Mouse (Mus musculus): ENCODE measurements at regions not wholly inside any gene's neighbourhood (a gene's known extent, or its start where the extent isn't known, plus 50 kb on each side); places are given as distances from the start of the nearest gene placed in this dataset.

DNA sequence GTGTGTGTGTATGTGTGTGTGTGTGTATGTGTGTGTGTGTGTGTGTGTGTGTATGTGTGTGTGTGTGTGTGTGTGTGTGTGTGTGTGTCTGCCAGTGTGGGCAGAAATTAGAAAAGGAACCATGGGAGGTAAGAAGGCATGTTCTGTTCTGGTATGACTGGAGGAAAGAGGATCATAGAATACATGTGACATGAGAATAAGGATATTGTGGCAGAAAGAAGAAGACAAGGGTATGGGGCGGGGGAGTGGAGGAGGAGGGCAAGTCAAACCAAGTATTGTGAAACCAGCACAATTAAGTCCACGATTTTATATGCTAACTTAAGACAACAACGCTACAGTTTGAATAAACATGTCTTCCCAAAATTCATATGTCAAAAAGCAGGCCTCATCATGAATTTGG lies 117.4 kb upstream of the Ankrd55 start:
- Histone ChIP-seq H3K27ac (ENCODE audit: insufficient read depth, low read length) (no peak overlapping the region), H3K4me3 (ENCODE audit: low read depth, low read length) (no peak overlapping the region), H3K9ac (ENCODE audit: low read depth, poor library complexity, severe bottlenecking) (no peak overlapping the region), H3K36me3 (ENCODE audit: control insufficient read depth, insufficient read depth, low read length, poor library complexity, severe bottlenecking) (no peaks in the 10 kb centered on the region), H3K4me1 (ENCODE audit: control insufficient read depth, insufficient read depth, low read length) (no peaks in the 10 kb centered on the region), H3K27me3 (ENCODE audit: control insufficient read depth, insufficient read depth, low read length, poor library complexity, severe bottlenecking) (no peaks in the 10 kb centered on the region), H3K9me3 (replicated peaks; ENCODE audit: control insufficient read depth, insufficient read depth, low read length, poor library complexity, severe bottlenecking) (no peaks in the 10 kb centered on the region)
- TF ChIP-seq CTCF (IDR thresholded peaks at IDR 0.05; ENCODE audit: low read depth, low read length) (no peak), EP300 (IDR thresholded peaks at IDR 0.05; ENCODE audit: insufficient read depth, low read depth, low read length) (no peak), POLR2A (IDR thresholded peaks at IDR 0.05; ENCODE audit: insufficient read depth, low read length) (no peak)

- Histone ChIP-seq H3K9me3 (replicated peaks; ENCODE audit: control insufficient read depth, insufficient read depth, low read length, poor library complexity, severe bottlenecking) (no peaks in the 10 kb centered on the region), H3K27me3 (ENCODE audit: control insufficient read depth, insufficient read depth, low read length, poor library complexity, severe bottlenecking) (no peaks in the 10 kb centered on the region), H3K9ac (ENCODE audit: low read depth, poor library complexity, severe bottlenecking) (no peak overlapping the region), H3K27ac (ENCODE audit: insufficient read depth, low read length) (no peak overlapping the region), H3K4me1 (ENCODE audit: control insufficient read depth, insufficient read depth, low read length) (no peaks in the 10 kb centered on the region), H3K4me3 (ENCODE audit: low read depth, low read length) (no peak overlapping the region), H3K36me3 (ENCODE audit: control insufficient read depth, insufficient read depth, low read length, poor library complexity, severe bottlenecking) (no peaks in the 10 kb centered on the region)
- no peak for TF ChIP-seq POLR2A (IDR thresholded peaks at IDR 0.05; ENCODE audit: insufficient read depth, low read length)
- no peak for TF ChIP-seq CTCF (IDR thresholded peaks at IDR 0.05; ENCODE audit: low read depth, low read length)
- no peak for TF ChIP-seq EP300 (IDR thresholded peaks at IDR 0.05; ENCODE audit: insufficient read depth, low read depth, low read length)
Observed at GRCm38 (mm10) chr13:112171940-112172715, 116.1 kb upstream of the Ankrd55 start.

DNA sequence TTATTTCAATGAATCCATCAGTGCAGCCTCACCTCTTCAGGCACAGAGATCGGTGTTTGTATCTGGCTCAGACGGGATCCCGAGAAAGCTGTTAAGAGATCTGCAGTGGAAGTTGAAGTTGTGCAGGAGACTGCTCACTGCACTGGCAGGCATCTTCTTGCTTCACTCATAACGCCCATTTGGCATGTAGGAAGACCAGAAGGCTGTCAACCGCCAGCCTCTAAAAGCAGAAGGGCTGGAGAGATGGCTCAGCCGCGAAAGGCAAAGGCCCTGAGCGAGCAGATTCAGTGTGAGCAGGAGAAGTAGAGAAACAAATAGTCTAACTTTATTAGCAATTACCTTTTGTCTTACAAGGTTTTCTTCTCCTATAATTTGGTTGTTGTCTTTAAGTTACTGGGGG lies 114.3 kb upstream of the Ankrd55 start:
- no peak overlapping the region for H3K4me3 ChIP-seq (ENCODE audit: low read depth, low read length)
- no peak for TF ChIP-seq POLR2A (IDR thresholded peaks at IDR 0.05; ENCODE audit: insufficient read depth, low read length)
- TF ChIP-seq CTCF (IDR thresholded peaks at IDR 0.05; ENCODE audit: low read depth, low read length), result no peak
- no peak for TF ChIP-seq EP300 (IDR thresholded peaks at IDR 0.05; ENCODE audit: insufficient read depth, low read depth, low read length)
- no peak overlapping the region for H3K27ac ChIP-seq (ENCODE audit: insufficient read depth, low read length)
- H3K36me3 ChIP-seq (ENCODE audit: control insufficient read depth, insufficient read depth, low read length, poor library complexity, severe bottlenecking), result no peaks in the 10 kb centered on the region
- no peak overlapping the region for H3K9ac ChIP-seq (ENCODE audit: low read depth, poor library complexity, severe bottlenecking)
- H3K9me3 ChIP-seq (replicated peaks; ENCODE audit: control insufficient read depth, insufficient read depth, low read length, poor library complexity, severe bottlenecking), result no peaks in the 10 kb centered on the region
- H3K27me3 ChIP-seq (ENCODE audit: control insufficient read depth, insufficient read depth, low read length, poor library complexity, severe bottlenecking), result no peaks in the 10 kb centered on the region
- H3K4me1 ChIP-seq (ENCODE audit: control insufficient read depth, insufficient read depth, low read length), result no peaks in the 10 kb centered on the region

DNA sequence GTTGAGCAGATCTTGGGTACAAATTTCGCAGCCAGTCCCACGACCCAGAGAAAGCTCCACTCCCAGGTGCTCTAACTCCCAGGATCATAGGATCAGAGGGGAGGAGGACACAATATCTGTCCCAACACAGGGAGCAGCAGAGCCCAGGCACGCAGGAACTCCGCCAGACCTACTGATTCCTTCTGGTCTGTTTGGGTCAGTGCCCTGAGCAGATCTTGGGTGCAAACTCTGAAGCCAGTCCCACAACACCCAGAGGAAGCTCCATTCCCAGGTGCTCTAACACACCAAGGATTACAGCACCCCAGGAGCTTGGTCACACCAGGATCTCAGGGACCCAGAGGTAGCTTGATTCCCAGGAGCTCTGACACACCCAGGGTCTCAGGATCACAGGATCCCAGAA lies 110.2 kb upstream of the Ankrd55 start:
- no peak for TF ChIP-seq EP300 (IDR thresholded peaks at IDR 0.05; ENCODE audit: insufficient read depth, low read depth, low read length)
- no peak for TF ChIP-seq CTCF (IDR thresholded peaks at IDR 0.05; ENCODE audit: low read depth, low read length)
- TF ChIP-seq POLR2A (IDR thresholded peaks at IDR 0.05; ENCODE audit: insufficient read depth, low read length), result no peak
- no peaks in the 10 kb centered on the region for H3K9me3 ChIP-seq (replicated peaks; ENCODE audit: control insufficient read depth, insufficient read depth, low read length, poor library complexity, severe bottlenecking)
- no peaks in the 10 kb centered on the region for H3K27me3 ChIP-seq (ENCODE audit: control insufficient read depth, insufficient read depth, low read length, poor library complexity, severe bottlenecking)
- H3K9ac ChIP-seq (ENCODE audit: low read depth, poor library complexity, severe bottlenecking), result no peak overlapping the region
- H3K27ac ChIP-seq (ENCODE audit: insufficient read depth, low read length), result no peak overlapping the region
- H3K4me3 ChIP-seq (ENCODE audit: low read depth, low read length), result no peak overlapping the region
- no peaks in the 10 kb centered on the region for H3K36me3 ChIP-seq (ENCODE audit: control insufficient read depth, insufficient read depth, low read length, poor library complexity, severe bottlenecking)
- H3K4me1 ChIP-seq (ENCODE audit: control insufficient read depth, insufficient read depth, low read length), result no peaks in the 10 kb centered on the region

- Histone ChIP-seq H3K27ac (ENCODE audit: insufficient read depth, low read length) (no peak overlapping the region), H3K36me3 (ENCODE audit: control insufficient read depth, insufficient read depth, low read length, poor library complexity, severe bottlenecking) (no peaks in the 10 kb centered on the region), H3K4me1 (ENCODE audit: control insufficient read depth, insufficient read depth, low read length) (no peaks in the 10 kb centered on the region), H3K9ac (ENCODE audit: low read depth, poor library complexity, severe bottlenecking) (no peak overlapping the region), H3K4me3 (ENCODE audit: low read depth, low read length) (no peak overlapping the region), H3K9me3 (replicated peaks; ENCODE audit: control insufficient read depth, insufficient read depth, low read length, poor library complexity, severe bottlenecking) (no peaks in the 10 kb centered on the region), H3K27me3 (ENCODE audit: control insufficient read depth, insufficient read depth, low read length, poor library complexity, severe bottlenecking) (no peaks in the 10 kb centered on the region)
- TF ChIP-seq EP300 (IDR thresholded peaks at IDR 0.05; ENCODE audit: insufficient read depth, low read depth, low read length) (no peak), POLR2A (IDR thresholded peaks at IDR 0.05; ENCODE audit: insufficient read depth, low read length) (no peak), CTCF (IDR thresholded peaks at IDR 0.05; ENCODE audit: low read depth, low read length) (no peak)
Observed at GRCm38 (mm10) chr13:112183996-112184395, 104.3 kb upstream of the Ankrd55 start.

- Histone ChIP-seq H3K27me3 (ENCODE audit: control insufficient read depth, insufficient read depth, low read length, poor library complexity, severe bottlenecking) (no peaks in the 10 kb centered on the region), H3K4me3 (ENCODE audit: low read depth, low read length) (no peak overlapping the region), H3K9ac (ENCODE audit: low read depth, poor library complexity, severe bottlenecking) (no peak overlapping the region), H3K36me3 (ENCODE audit: control insufficient read depth, insufficient read depth, low read length, poor library complexity, severe bottlenecking) (no peaks in the 10 kb centered on the region), H3K9me3 (replicated peaks; ENCODE audit: control insufficient read depth, insufficient read depth, low read length, poor library complexity, severe bottlenecking) (no peaks in the 10 kb centered on the region), H3K27ac (ENCODE audit: insufficient read depth, low read length) (no peak overlapping the region), H3K4me1 (ENCODE audit: control insufficient read depth, insufficient read depth, low read length) (no peaks in the 10 kb centered on the region)
- TF ChIP-seq EP300 (IDR thresholded peaks at IDR 0.05; ENCODE audit: insufficient read depth, low read depth, low read length) (no peak), POLR2A (IDR thresholded peaks at IDR 0.05; ENCODE audit: insufficient read depth, low read length) (no peak), CTCF (IDR thresholded peaks at IDR 0.05; ENCODE audit: low read depth, low read length) (no peak)
Observed at GRCm38 (mm10) chr13:112185116-112185515, 103.1 kb upstream of the Ankrd55 start.

Measured in ES-Bruce4 (cell line).